Mouse (Mus musculus) olfactory bulb, adult 2 months (tissue): ENCODE results near the gene Kcnk10.

Experiments
- CTCF ChIP-seq: fragments of 200-500 bp; IDR thresholded peaks from 2 replicates; pipeline ENCODE4 v1.5.1; 2012; ENCODE audit warnings: low read depth, mild to moderate bottlenecking, low read length, moderate library complexity; ENCODE audit not compliant: insufficient read depth
- POLR2A ChIP-seq: fragments of 200-500 bp; IDR thresholded peaks from 2 replicates; pipeline ENCODE4 v1.6.1; 2012; ENCODE audit warnings: mild to moderate bottlenecking, low read depth, low read length, moderate library complexity; ENCODE audit not compliant: insufficient read depth

DNA sequence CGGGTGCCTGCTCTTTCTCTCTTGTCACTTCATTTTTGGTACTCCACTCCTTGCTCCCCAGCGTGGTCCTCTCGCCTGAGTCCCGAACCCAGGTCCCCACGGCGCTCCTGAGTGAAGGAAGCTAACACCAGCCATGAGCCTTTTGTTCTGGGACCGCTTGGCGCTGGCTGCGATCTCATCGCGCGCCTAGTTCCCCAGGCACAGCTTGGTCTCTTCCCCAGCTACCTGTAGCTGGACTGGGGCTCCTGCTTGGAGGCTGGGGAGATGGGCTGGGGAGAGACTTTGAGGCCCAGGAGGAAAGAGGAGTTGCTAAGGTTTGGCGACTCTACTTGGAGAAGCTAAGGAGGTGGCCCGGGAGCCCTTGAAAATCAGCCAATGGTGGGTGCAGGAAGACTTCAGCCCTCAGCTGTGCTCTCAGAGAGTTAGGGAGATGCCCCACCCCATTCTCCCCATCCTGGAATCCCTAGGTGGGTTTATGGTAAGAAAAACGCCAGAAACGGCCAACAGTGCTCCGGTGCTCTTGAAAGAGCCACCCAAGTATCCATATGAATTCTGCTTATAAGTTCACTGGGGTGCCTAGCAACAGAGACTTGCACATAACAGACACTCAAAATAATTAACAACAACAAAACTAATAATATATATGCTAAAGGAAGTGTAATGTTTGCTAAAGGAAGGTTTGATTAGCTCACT, 2.8 kb downstream of the Kcnk10 start:
- no peak for TF ChIP-seq CTCF
- no peak for TF ChIP-seq POLR2A
